Mouse (Mus musculus) olfactory bulb, adult 2 months (tissue): Measurements from ENCODE around the gene Olfr91.

Experiments used
- CTCF ChIP-seq: fragments of 200-500 bp; IDR thresholded peaks from 2 replicates; pipeline ENCODE4 v1.5.1; 2012; ENCODE audit warnings: low read depth, mild to moderate bottlenecking, low read length, moderate library complexity; ENCODE audit not compliant: insufficient read depth
- POLR2A ChIP-seq: fragments of 200-500 bp; IDR thresholded peaks from 2 replicates; pipeline ENCODE4 v1.6.1; 2012; ENCODE audit warnings: mild to moderate bottlenecking, low read depth, low read length, moderate library complexity; ENCODE audit not compliant: insufficient read depth

DNA sequence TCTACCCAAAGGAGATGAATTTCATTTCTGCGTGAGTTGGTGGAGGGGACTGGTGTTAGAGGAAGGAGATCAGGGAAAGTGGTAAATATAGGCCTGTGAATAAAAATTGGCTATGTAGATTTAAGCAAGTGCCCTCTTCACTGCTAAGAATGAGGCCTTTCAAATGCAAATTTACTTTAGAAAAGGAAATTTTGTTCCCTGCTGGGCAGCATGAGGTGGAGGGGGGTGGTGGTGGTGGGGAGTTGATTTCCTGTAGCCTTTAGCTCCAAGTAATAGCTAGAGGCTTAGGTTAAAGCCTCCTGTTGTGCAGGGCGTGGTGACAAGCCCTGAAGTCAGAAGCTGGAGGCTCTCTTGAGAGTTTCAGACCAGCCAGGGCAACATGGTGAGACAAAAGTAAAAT is 19.1 kb downstream of the Olfr91 start:
- TF ChIP-seq POLR2A = no peak
- no peak for TF ChIP-seq CTCF
